Mouse (Mus musculus) liver, postnatal 0 days (tissue): ENCODE results near the gene Elovl6.

Experiments
- CTCF ChIP-seq: sonication (generic); IDR thresholded peaks from 2 replicates; pipeline ENCODE4 v1.5.1; 2016; ENCODE audit warnings: antibody characterized with exemption, low read depth
- EP300 ChIP-seq: IDR thresholded peaks from 2 replicates; pipeline ENCODE4 v1.6.1; 2016; ENCODE audit warnings: antibody characterized with exemption, low read depth, mild to moderate bottlenecking

DNA sequence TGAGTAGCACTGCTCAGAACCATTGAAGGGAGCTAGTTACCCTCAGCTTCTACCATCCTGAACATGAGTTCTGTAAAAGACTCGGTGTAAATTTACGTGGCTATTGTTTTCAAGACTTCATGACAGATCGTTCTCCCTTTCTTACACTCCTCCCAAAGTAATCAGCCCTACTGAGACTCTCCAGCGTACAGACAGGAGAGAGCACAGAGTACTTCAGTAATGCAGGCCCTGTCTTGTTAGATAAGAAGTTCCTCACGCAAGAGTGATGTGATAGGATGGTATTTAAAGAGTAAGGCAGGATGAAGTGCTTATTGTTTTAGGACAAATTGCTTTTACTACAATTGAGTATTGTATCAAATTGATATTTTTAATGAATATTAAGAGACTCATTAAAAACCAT is 99.7 kb downstream of the Elovl6 start:
- TF ChIP-seq CTCF (no peak), EP300 (no peak)
